Mouse (Mus musculus) cerebellum, adult 2 months (tissue): ENCODE measurements around the gene Rab5a. TPM values are rescaled to one million over a fixed set of nuclear protein-coding genes. Genes with fewer than 3 reads are reported as not detected.

Experiments
- DNase-seq, 2 experiments: peaks; one replicate each; pipeline ENCODE4 v3.0.0; 2021
- H3K27ac ChIP-seq: fragments of 200-500 bp; 2 replicates; pipeline ENCODE4 v1.5.1; 2012; ENCODE audit warnings: low read length, control low read depth, inconsistent platforms; ENCODE audit not compliant: insufficient read depth
- H3K27me3 ChIP-seq: fragments of 200-500 bp; 2 replicates; pipeline ENCODE4 v1.6.1; 2012; ENCODE audit warnings: inconsistent platforms, mild to moderate bottlenecking, low read length, moderate library complexity; ENCODE audit not compliant: control insufficient read depth, insufficient read depth
- H3K4me1 ChIP-seq: fragments of 200-500 bp; 2 replicates; pipeline ENCODE4 v1.6.1; 2011; ENCODE audit warnings: low read length; ENCODE audit not compliant: control insufficient read depth, insufficient read depth
- H3K4me3 ChIP-seq: fragments of 200-500 bp; replicated peaks from 2 replicates; pipeline ENCODE3; 2011; ENCODE audit warnings: mild to moderate bottlenecking, low read depth, low read length, control low read depth; ENCODE audit not compliant: insufficient read depth
- CTCF ChIP-seq: fragments of 200-500 bp; IDR thresholded peaks from 2 replicates; pipeline ENCODE4 v1.5.1; 2011; ENCODE audit warnings: low read depth, mild to moderate bottlenecking, control low read depth, low read length, moderate library complexity, borderline replicate concordance; ENCODE audit not compliant: insufficient read depth
- POLR2A ChIP-seq: fragments of 200-500 bp; IDR thresholded peaks from 2 replicates; pipeline ENCODE4 v1.6.1; 2011; ENCODE audit warnings: low read length, control low read depth, borderline replicate concordance; ENCODE audit not compliant: insufficient read depth
- WGBS: fragments of 180-500 bp; shearing (Covaris S2); methylation state at CpG from one replicate; pipeline ENCODE4 v1.1.7; 2018; 5-methylcytosine and 5-hydroxymethylcytosine counted together
- polyA plus RNA-seq: library from polyadenylated mRNA; depleted of rRNA; stranded (reverse); fragments of >200 nt; gene quantifications from 2 replicates; pipeline ENCODE4 v1.2.3, GENCODE M21; 2012

Gene Rab5a
- polyA plus RNA-seq, 1 experiment, result 98.1 TPM

DNA sequence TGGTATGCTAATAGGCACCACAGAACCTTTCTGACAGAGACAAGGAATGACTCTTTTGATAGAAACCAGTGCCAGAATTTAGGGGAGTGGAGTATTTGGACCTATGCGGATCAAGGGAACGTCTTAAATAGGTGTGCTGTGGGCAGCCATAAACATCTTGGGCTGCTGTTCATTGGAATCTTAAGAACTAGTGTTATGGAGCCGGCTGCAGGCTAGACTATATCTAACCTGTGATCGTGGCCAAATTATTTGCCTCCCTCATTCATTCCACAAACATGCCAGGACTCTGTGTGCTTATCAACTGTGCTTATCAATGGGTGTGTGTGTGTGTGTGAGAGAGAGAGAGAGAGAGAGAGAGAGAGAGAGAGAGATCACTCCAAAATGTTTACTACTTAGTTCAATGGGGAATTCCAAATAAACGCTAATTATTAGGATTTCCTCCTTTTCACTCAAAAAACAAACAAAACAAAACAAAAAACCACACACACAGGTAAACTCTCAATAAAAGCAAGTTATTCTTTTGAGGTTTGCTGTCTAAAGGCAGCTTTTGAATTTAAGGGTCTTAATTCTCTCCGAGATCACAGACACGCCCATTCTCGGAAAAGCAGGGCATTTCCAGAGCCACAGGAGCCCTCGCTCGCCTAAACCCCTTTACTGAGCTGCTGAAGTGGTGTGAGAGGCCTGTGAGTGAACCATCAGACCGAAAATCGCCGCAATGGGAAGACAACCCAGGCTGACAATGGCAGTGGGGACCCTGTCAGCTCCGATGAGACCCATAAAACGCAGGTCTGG is 772 bp upstream of the Rab5a start:
- WGBS, result 8% methylated on average over 15 of the region's 15 CpGs
- TF ChIP-seq POLR2A (no peak), CTCF (no peak)
- H3K4me1 ChIP-seq, result peaks cover 5% of the 10 kb centered on the region; the same call in 1 of the 2 replicates
- no peak for DNase-seq
- H3K27ac ChIP-seq, result peak overlapping the region; percentile 73
- H3K4me3 ChIP-seq, result peak overlapping the region; percentile 90
- no peaks in the 10 kb centered on the region for H3K27me3 ChIP-seq

DNA sequence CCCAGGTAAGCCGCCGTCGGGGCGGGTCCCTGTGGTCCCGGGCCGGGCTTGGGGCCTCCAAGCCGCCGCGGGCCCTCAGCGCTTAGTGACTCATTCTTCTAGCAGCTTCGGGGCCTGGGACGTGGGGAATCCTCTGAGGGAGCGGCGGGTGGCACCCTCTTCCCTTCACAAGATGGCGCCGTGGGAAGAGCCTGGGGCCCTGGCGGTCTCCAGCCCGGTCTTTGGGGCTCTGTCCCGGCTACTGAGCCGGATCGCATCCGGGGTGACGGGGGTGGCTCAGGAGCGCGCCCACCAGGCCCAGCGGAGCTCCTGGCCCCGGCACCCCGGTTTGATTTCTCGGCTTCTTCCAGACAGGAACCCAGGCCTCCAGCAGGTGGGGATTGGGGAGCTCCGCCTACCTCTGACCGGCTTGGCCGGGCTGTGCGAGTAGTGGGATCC is 589 bp downstream of the Rab5a start:
- peak overlapping the region; percentile 90 for H3K4me3 ChIP-seq
- H3K27me3 ChIP-seq, result no peaks in the 10 kb centered on the region
- peaks cover 5% of the 10 kb centered on the region; the same call in 1 of the 2 replicates for H3K4me1 ChIP-seq
- no peak for DNase-seq
- H3K27ac ChIP-seq, result peak overlapping the region; percentile 52
- WGBS, result 0% methylated on average over 33 of the region's 33 CpGs
- TF ChIP-seq POLR2A (no peak), CTCF (no peak)

DNA sequence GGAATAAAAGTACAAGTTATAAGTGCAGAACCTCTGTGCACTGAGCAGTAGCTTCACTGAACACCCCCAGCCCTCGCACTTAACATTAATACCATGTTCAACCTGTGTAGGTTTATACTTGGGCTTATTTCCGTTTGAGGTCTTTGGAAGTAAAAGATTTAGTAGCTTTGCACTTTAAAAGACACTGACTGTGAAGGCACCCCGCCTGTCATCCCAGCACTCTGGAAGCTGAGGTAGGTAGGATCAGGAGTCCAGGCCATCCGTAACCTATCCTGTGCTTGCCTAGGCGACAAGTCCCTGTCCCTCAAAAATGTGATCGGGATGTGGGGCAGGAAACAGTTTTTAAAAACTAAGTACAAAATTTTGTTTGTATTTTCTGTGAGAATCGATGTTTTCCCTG is 1.4 kb downstream of the Rab5a start:
- no peaks in the 10 kb centered on the region for H3K27me3 ChIP-seq
- peaks cover 5% of the 10 kb centered on the region; the same call in 1 of the 2 replicates for H3K4me1 ChIP-seq
- no peak for DNase-seq
- WGBS, result 43% methylated on average over 7 of the region's 7 CpGs
- TF ChIP-seq CTCF (no peak), POLR2A (no peak)
- no peak overlapping the region for H3K27ac ChIP-seq
- H3K4me3 ChIP-seq, result peak overlapping the region; percentile 43

DNA sequence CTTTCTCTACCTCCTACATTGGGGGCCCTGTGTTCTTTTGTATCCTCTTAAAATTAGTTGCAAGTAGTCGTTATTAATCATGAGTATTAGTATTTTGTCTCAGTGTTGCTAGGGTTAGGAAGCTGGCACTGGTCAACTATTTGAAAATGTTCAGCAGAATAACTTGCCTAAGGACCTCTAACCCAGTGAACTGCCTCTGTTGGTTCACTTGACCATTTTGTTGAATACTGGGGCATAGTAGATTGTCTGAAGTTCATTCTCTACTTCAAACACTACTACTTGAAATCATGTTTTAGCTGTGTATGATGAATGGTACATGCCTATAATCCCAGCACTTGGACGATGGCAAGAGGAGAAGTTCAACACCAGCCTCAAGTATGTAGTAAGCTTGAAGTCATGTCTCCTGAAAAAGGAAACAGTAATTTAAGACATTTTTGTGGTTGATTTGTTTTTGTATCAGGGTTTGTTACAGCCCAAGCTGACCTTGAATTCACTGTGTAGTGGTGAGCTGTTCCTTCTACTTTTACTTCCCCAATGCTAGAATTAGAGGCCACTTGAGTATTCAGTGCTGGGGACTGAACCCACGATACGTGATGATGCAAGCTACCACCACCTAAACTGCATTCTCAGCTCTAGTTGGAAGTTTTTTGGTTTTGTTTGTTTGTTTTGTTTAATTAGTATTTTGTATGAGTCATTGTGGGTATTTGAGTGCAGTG is 9.4 kb downstream of the Rab5a start:
- Histone ChIP-seq H3K4me1 (no peaks in the 10 kb centered on the region), H3K27me3 (no peaks in the 10 kb centered on the region), H3K4me3 (no peak overlapping the region), H3K27ac (no peak overlapping the region)
- 88% methylated on average over 4 of the region's 4 CpGs for WGBS
- no peak for DNase-seq
- no peak for TF ChIP-seq CTCF
- no peak for TF ChIP-seq POLR2A

DNA sequence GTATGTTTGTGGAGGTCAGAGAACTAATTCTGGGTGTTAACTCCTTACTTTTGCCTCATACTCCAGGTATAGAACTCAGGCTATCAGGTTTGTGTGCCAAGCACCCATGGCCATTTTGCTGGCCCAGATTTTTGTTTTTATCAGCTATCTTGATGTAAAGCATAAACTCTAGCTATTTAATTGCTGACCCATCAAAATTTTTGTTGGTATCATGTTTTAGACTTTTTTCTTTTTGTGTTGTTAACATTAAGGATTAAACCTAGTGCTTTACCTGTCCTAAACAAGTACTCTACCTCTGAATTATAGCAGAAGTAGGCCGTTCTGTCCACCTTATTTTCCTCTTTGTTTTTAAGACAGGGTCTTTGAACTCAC is 10.0 kb downstream of the Rab5a start:
- no peaks in the 10 kb centered on the region for H3K27me3 ChIP-seq
- DNase-seq, result no peak
- no peaks in the 10 kb centered on the region for H3K4me1 ChIP-seq
- no peak overlapping the region for H3K4me3 ChIP-seq
- H3K27ac ChIP-seq, result no peak overlapping the region
- 100% methylated on average over 1 of the region's 1 CpGs for WGBS
- TF ChIP-seq POLR2A (no peak), CTCF (no peak)

DNA sequence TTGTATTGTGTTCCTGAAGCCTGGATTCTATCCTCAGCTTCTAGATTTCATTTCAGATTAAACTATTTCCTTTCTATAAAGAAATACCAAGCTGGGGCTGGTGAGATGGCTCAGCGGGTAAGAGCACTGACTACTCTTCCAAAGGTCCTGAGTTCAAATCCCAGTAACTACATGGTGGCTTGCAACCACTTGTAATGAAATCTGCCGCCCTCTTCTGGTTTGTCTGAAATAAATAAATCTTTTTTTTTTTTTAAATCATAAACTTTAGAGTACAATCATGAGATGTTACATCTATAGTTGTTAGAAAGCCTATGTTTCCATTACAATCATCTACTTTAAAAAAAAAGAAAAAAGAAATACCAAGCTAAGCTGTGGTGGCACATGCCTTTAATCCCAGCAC is 23.9 kb downstream of the Rab5a start:
- Histone ChIP-seq H3K27ac (no peak overlapping the region), H3K4me3 (no peak overlapping the region), H3K27me3 (no peaks in the 10 kb centered on the region), H3K4me1 (no peaks in the 10 kb centered on the region)
- no peak for TF ChIP-seq CTCF
- no peak for TF ChIP-seq POLR2A
- 93% methylated on average over 2 of the region's 2 CpGs for WGBS
- no peak for DNase-seq

DNA sequence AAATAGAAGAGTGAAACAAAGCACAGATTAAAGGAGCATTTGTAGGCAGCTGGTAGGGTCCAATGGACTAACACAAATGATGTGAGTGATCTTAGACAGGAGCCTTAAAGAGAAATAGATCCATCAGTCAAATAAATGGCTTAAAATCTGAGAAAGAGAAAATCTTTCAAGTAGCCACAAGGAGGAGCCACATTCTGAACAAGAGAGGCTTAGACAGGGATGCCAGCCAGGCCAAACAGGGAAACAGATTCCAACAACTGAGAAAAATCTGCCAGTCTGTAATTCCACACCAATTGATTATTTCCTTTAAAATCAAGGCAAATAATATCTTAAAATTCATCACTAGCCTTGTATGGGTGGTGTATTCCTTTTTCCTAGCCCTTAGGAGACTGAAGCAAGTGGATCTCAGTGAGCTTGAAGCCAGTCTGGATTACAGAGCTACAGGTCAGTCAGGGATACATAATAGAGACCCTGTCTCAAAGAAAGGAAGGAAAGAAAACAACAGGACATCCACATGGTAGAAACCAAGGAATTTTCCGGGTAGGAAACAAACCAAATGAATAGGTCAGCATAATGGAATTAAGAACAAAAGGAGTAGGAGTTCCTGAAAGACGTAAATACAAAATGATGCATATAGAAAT is 33.4 kb downstream of the Rab5a start:
- peak; percentile 24 to 56 for DNase-seq

DNA sequence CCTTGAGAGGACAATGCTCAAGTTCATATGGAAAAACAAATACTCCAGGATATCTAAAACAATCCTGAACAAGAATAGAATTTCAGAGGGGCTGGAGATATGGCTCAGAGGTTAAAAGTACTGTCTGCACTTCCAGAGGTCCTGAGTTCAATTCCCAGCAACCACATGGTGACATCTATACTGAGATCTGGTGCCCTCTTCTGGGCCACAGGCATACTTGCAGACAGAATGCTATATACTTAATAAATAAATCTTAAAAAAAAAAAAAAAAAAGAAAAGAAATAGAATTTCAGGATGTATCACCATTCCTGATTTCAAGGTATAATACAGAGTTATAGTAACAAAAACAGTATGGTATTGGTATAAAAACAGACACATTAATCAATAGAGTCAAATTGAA is 40.3 kb downstream of the Rab5a start:
- H3K27ac ChIP-seq, result no peak overlapping the region
- no peak for DNase-seq

More for the DNA sequence above, 33.4 kb downstream of the Rab5a start:
- Histone ChIP-seq H3K27ac (no peak overlapping the region), H3K4me3 (no peak overlapping the region), H3K4me1 (no peaks in the 10 kb centered on the region), H3K27me3 (no peaks in the 10 kb centered on the region)
- WGBS, result 87% methylated on average over 2 of the region's 2 CpGs
- TF ChIP-seq CTCF, result peak; percentile 46; the same call in 1 of the 2 replicates
- no peak for TF ChIP-seq POLR2A

More for the DNA sequence above, 40.3 kb downstream of the Rab5a start:
- Histone ChIP-seq H3K4me3 (no peak overlapping the region), H3K4me1 (no peaks in the 10 kb centered on the region), H3K27me3 (no peaks in the 10 kb centered on the region)
- TF ChIP-seq CTCF (no peak), POLR2A (no peak)
